Mouse (Mus musculus) liver, adult 2 months (tissue): Measurements from ENCODE around the gene Olfr688. TPM values are rescaled to one million over a fixed set of nuclear protein-coding genes. Genes with fewer than 3 reads are reported as not detected.
A peak's percentile ranks its signal among the peaks of the same experiment; 100 is the strongest.

Experiments
- DNase-seq: peaks from one replicate; pipeline ENCODE4 v3.0.0-alpha.2; 2011; ENCODE audit warnings: low read depth, low spot score; ENCODE audit errors: extremely low read depth
- H3K27ac ChIP-seq: fragments of 200-500 bp; replicated peaks from 2 replicates; pipeline ENCODE4 v1.5.1; 2012; ENCODE audit warnings: low read depth, mild to moderate bottlenecking, control low read depth, inconsistent platforms, low read length; ENCODE audit not compliant: insufficient read depth
- H3K27me3 ChIP-seq: fragments of 200-500 bp; 2 replicates; pipeline ENCODE4 v1.6.1; 2012; ENCODE audit warnings: mild to moderate bottlenecking, moderate library complexity, low read length, inconsistent platforms; ENCODE audit not compliant: control insufficient read depth, insufficient read depth
- H3K36me3 ChIP-seq: fragments of 200-500 bp; 2 replicates; pipeline ENCODE4 v1.6.1; 2012; ENCODE audit warnings: low read length, inconsistent platforms; ENCODE audit not compliant: control insufficient read depth, insufficient read depth
- H3K4me1 ChIP-seq: fragments of 200-500 bp; 2 replicates; pipeline ENCODE4 v1.6.1; 2011; ENCODE audit warnings: low read length; ENCODE audit not compliant: control insufficient read depth, insufficient read depth
- H3K4me3 ChIP-seq: fragments of 200-500 bp; 2 replicates; pipeline ENCODE4 v1.5.1; 2011; ENCODE audit warnings: low read depth, mild to moderate bottlenecking, control low read depth, low read length, moderate library complexity; ENCODE audit not compliant: insufficient read depth
- H3K79me2 ChIP-seq: fragments of 200-500 bp; 2 replicates; pipeline ENCODE4 v1.6.1; 2012; ENCODE audit warnings: inconsistent platforms, mild to moderate bottlenecking, low read length, moderate library complexity; ENCODE audit not compliant: control insufficient read depth, insufficient read depth
- H3K9ac ChIP-seq: fragments of 200-500 bp; 2 replicates; pipeline ENCODE4 v1.6.1; 2012; ENCODE audit warnings: low read depth, mild to moderate bottlenecking, control low read depth, inconsistent platforms, low read length
- CTCF ChIP-seq: fragments of 200-500 bp; IDR thresholded peaks from 2 replicates; pipeline ENCODE4 v1.5.1; 2011; ENCODE audit warnings: low read depth, low read length, control low read depth
- POLR2A ChIP-seq: fragments of 200-500 bp; IDR thresholded peaks from 2 replicates; pipeline ENCODE4 v1.6.1; 2011; ENCODE audit warnings: low read length, control low read depth; ENCODE audit not compliant: insufficient read depth; ENCODE audit errors: extremely low read depth
- WGBS: fragments of 180-500 bp; shearing (Covaris S2); methylation state at CpG from one replicate; pipeline ENCODE4 v1.1.7; 2018; 5-methylcytosine and 5-hydroxymethylcytosine counted together
- polyA plus RNA-seq: library from polyadenylated mRNA; depleted of rRNA; stranded (reverse); fragments of >200 nt; gene quantifications from 2 replicates; pipeline ENCODE4 v1.2.3, GENCODE M21; 2012; rRNA removed
- total RNA-seq: library from RNA; depleted of rRNA; stranded (reverse); fragments of >200 nt; gene quantifications from 2 replicates; pipeline ENCODE4 v1.2.3, GENCODE M21; 2014; rRNA removed

Olfr688 gene
- total RNA-seq (not detected in 2 replicates), polyA plus RNA-seq (not detected in 2 replicates)

GRCm38 (mm10) chr7:105287795-105288194 is at the start of gene Olfr688:
Gene Olfr688, plus strand, starts transcription at chr7:105288095.
- H3K4me1 ChIP-seq: no peaks in the 10 kb centered on the region
- no peak for TF ChIP-seq POLR2A
- no peak for TF ChIP-seq CTCF
- WGBS: 72% methylated on average over 6 of the region's 6 CpGs

GRCm38 (mm10) chr7:105247671-105248070 is 40.2 kb upstream of the Olfr688 start:
- no peaks in the 10 kb centered on the region for H3K79me2 ChIP-seq
- no peak overlapping the region for H3K9ac ChIP-seq
- H3K4me3 ChIP-seq: no peak overlapping the region
- WGBS: 69% methylated on average over 3 of the region's 3 CpGs
- DNase-seq: no peak
- no peak for TF ChIP-seq POLR2A
- TF ChIP-seq CTCF: no peak
- no peaks in the 10 kb centered on the region for H3K36me3 ChIP-seq
- H3K27ac ChIP-seq: no peak overlapping the region
- no peaks in the 10 kb centered on the region for H3K4me1 ChIP-seq
- no peaks in the 10 kb centered on the region for H3K27me3 ChIP-seq

More at GRCm38 (mm10) chr7:105287795-105288194, at the start of gene Olfr688:
- Histone ChIP-seq H3K9ac (no peak within 1 kb of the TSS), H3K79me2 (no peaks in the 10 kb centered on the region), H3K27ac (no peak within 1 kb of the TSS), H3K4me3 (no peak within 1 kb of the TSS), H3K27me3 (no peaks in the 10 kb centered on the region), H3K36me3 (no peaks in the 10 kb centered on the region)
- no peak for DNase-seq

- no peak overlapping the region for H3K9ac ChIP-seq
- no peaks in the 10 kb centered on the region for H3K36me3 ChIP-seq
- H3K4me1 ChIP-seq: no peaks in the 10 kb centered on the region
- no peaks in the 10 kb centered on the region for H3K27me3 ChIP-seq
- no peak overlapping the region for H3K27ac ChIP-seq
- no peaks in the 10 kb centered on the region for H3K79me2 ChIP-seq
- no peak overlapping the region for H3K4me3 ChIP-seq
- 41% methylated on average over 1 of the region's 1 CpGs for WGBS
- TF ChIP-seq POLR2A: no peak
- no peak for TF ChIP-seq CTCF
- DNase-seq: no peak
These were observed 39.7 kb upstream of the Olfr688 start for GRCm38 (mm10) chr7:105248197-105248596.

GRCm38 (mm10) chr7:105256656-105257055 is 31.2 kb upstream of the Olfr688 start:
- Histone ChIP-seq H3K36me3 (no peaks in the 10 kb centered on the region), H3K27ac (no peak overlapping the region), H3K27me3 (no peaks in the 10 kb centered on the region), H3K4me3 (no peak overlapping the region), H3K4me1 (no peaks in the 10 kb centered on the region), H3K79me2 (no peaks in the 10 kb centered on the region), H3K9ac (no peak overlapping the region)
- peak; percentile 7 for DNase-seq
- TF ChIP-seq CTCF (peak; percentile 62), POLR2A (no peak)
- WGBS: 60% methylated on average over 5 of the region's 5 CpGs

GRCm38 (mm10) chr7:105272426-105272825 is 15.5 kb upstream of the Olfr688 start:
- Histone ChIP-seq H3K27me3 (no peaks in the 10 kb centered on the region), H3K9ac (no peak overlapping the region), H3K27ac (no peak overlapping the region), H3K4me1 (no peaks in the 10 kb centered on the region), H3K36me3 (no peaks in the 10 kb centered on the region), H3K79me2 (no peaks in the 10 kb centered on the region), H3K4me3 (no peak overlapping the region)
- WGBS: 72% methylated on average over 7 of the region's 7 CpGs
- no peak for DNase-seq
- TF ChIP-seq POLR2A: no peak

- H3K4me3 ChIP-seq: no peak overlapping the region
- no peaks in the 10 kb centered on the region for H3K36me3 ChIP-seq
- H3K79me2 ChIP-seq: no peaks in the 10 kb centered on the region
- no peak for TF ChIP-seq POLR2A
- TF ChIP-seq CTCF: no peak
- no peak overlapping the region for H3K9ac ChIP-seq
- H3K4me1 ChIP-seq: no peaks in the 10 kb centered on the region
- H3K27ac ChIP-seq: no peak overlapping the region
- H3K27me3 ChIP-seq: no peaks in the 10 kb centered on the region
- DNase-seq: no peak
These were observed 2.2 kb downstream of the Olfr688 start for GRCm38 (mm10) chr7:105290051-105290450.
